Mouse (Mus musculus): ENCODE measurements at regions not wholly inside any gene's neighbourhood (a gene's known extent, or its start where the extent isn't known, plus 50 kb on each side); places are given as distances from the start of the nearest gene placed in this dataset. TPM values are rescaled to one million over a fixed set of nuclear protein-coding genes. Genes with fewer than 3 reads are reported as not detected.

Small RNA genes in the stretch of these regions (microRNA-seq; reads per million reads assigned to microRNA genes)
- gene Gm44326 (ENCODE audit: borderline number of aligned reads) (not detected), gene Mir5099 (ENCODE audit: borderline number of aligned reads) (527 reads per million, percentile 64 among the genes with 10 or more reads in this experiment)
